Mouse (Mus musculus) olfactory bulb, adult 2 months (tissue): ENCODE measurements at regions not wholly inside any gene's neighbourhood (a gene's known extent, or its start where the extent isn't known, plus 50 kb on each side); places are given as distances from the start of the nearest gene placed in this dataset.

ENCODE experiments used
- H3K27ac ChIP-seq: fragments of 200-500 bp; 2 replicates; pipeline ENCODE4 v1.5.1; 2012; ENCODE audit warnings: low read depth, low read length; ENCODE audit not compliant: insufficient read depth
- H3K4me1 ChIP-seq: fragments of 200-500 bp; 2 replicates; pipeline ENCODE4 v1.6.1; 2012; ENCODE audit warnings: low read length; ENCODE audit not compliant: control insufficient read depth, insufficient read depth
- H3K4me3 ChIP-seq: fragments of 200-500 bp; 2 replicates; pipeline ENCODE4 v1.5.1; 2012; ENCODE audit warnings: mild to moderate bottlenecking, low read depth, low read length, moderate library complexity; ENCODE audit not compliant: insufficient read depth
- CTCF ChIP-seq: fragments of 200-500 bp; IDR thresholded peaks from 2 replicates; pipeline ENCODE4 v1.5.1; 2012; ENCODE audit warnings: low read depth, mild to moderate bottlenecking, low read length, moderate library complexity; ENCODE audit not compliant: insufficient read depth
- POLR2A ChIP-seq: fragments of 200-500 bp; IDR thresholded peaks from 2 replicates; pipeline ENCODE4 v1.6.1; 2012; ENCODE audit warnings: mild to moderate bottlenecking, low read depth, low read length, moderate library complexity; ENCODE audit not compliant: insufficient read depth
- WGBS: fragments of 180-500 bp; shearing (Covaris S2); methylation state at CpG from one replicate; pipeline ENCODE4 v1.1.7; 2018; 5-methylcytosine and 5-hydroxymethylcytosine counted together

DNA sequence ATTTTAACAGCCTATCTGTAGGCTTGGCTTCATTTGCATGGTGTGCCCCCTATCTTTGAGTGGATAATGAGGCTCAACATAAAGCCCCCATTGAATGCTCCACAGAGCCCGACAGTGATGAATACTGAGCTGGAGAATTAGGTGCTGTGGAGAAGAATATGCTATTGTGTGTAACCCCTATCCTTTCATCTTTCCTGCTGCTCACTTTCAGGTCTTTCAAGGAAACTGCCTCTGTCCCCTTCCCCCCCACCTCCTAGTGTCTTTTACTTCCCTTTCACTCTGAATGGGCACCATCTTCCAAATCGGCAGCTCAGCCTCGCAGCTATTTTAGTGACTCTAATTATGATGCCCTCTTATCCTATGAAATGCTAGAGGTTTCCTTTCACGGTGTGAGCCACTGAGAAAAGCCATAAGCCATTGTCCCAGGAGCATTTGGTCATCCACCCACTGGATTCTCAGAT lies 549.8 kb upstream of the Btbd3 start:
- Histone ChIP-seq H3K27ac (no peak overlapping the region), H3K4me3 (no peak overlapping the region), H3K4me1 (0 out of 2 replicates have a peak, but pooled peaks cover 4% of the 10 kb centered on the region)
- 19% methylated on average over 4 of the region's 4 CpGs for WGBS
- TF ChIP-seq CTCF (no peak), POLR2A (no peak)

GRCm38 (mm10) chr2:137705724-137706422 lies 550.5 kb upstream of the Btbd3 start:
- 23% methylated on average over 14 of the region's 14 CpGs for WGBS
- TF ChIP-seq POLR2A (no peak), CTCF (no peak)
- 0 out of 2 replicates have a peak, but pooled peaks cover 4% of the 10 kb centered on the region for H3K4me1 ChIP-seq
- 0 out of 2 replicates have a peak overlapping the region, but pooled peaks have one; percentile 14 for H3K4me3 ChIP-seq
- H3K27ac ChIP-seq: no peak overlapping the region

- H3K4me1 ChIP-seq: 0 out of 2 replicates have a peak, but pooled peaks cover 4% of the 10 kb centered on the region
- H3K4me3 ChIP-seq: no peak overlapping the region
- no peak for TF ChIP-seq POLR2A
- no peak for TF ChIP-seq CTCF
- H3K27ac ChIP-seq: no peak overlapping the region
- WGBS: 49% methylated on average over 12 of the region's 12 CpGs
Observed at GRCm38 (mm10) chr2:137704948-137705723, 551.2 kb upstream of the Btbd3 start.

DNA sequence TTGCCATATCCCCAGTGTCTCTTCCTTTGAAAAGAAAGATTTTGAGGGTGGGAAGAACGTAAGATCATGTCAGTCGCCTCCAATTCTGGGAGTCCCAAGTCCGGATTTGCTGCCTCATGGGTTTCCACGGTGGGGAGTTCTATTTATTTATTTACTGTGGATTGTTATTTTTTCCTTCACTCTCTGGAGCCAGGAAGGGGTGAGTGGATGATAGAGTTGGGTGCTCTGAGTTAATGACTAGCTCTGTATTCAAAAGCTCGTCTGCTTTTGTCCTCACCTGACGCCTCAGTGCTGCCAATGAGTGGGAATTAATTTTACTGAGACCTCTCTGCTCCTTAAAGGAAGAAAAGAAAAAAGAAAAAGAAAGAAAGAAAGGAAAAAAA lies 551.8 kb upstream of the Btbd3 start:
- 69% methylated on average over 6 of the region's 6 CpGs for WGBS
- no peak overlapping the region for H3K4me3 ChIP-seq
- 0 out of 2 replicates have a peak, but pooled peaks cover 4% of the 10 kb centered on the region for H3K4me1 ChIP-seq
- no peak for TF ChIP-seq POLR2A
- no peak for TF ChIP-seq CTCF
- no peak overlapping the region for H3K27ac ChIP-seq

- H3K27ac ChIP-seq: no peak overlapping the region
- 0 out of 2 replicates have a peak, but pooled peaks cover 4% of the 10 kb centered on the region for H3K4me1 ChIP-seq
- WGBS: 86% methylated on average over 3 of the region's 3 CpGs
- TF ChIP-seq POLR2A (no peak), CTCF (no peak)
- no peak overlapping the region for H3K4me3 ChIP-seq
Observed at GRCm38 (mm10) chr2:137704051-137704450, 552.3 kb upstream of the Btbd3 start.

DNA sequence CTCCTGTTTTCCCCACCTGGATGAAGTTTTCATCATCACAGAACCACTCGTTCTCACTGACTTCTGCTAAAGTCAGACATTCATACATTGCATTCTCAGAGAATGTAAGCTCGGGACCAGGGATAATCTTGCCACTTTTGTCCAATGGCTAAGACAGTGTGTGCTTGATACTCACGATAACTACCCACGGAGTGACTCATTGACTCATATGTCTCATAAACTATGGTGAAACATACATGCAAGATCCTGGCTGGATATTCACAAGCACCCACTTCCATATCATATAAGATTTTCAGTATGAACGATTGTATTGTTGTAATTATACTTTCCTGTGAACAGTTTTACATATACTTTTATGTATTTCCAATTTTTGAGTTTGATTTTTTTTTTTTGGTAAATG lies 560.5 kb upstream of the Btbd3 start:
- Histone ChIP-seq H3K27ac (no peak overlapping the region), H3K4me1 (no peaks in the 10 kb centered on the region), H3K4me3 (no peak overlapping the region)
- WGBS: 95% methylated on average over 5 of the region's 5 CpGs
- no peak for TF ChIP-seq CTCF
- no peak for TF ChIP-seq POLR2A

DNA sequence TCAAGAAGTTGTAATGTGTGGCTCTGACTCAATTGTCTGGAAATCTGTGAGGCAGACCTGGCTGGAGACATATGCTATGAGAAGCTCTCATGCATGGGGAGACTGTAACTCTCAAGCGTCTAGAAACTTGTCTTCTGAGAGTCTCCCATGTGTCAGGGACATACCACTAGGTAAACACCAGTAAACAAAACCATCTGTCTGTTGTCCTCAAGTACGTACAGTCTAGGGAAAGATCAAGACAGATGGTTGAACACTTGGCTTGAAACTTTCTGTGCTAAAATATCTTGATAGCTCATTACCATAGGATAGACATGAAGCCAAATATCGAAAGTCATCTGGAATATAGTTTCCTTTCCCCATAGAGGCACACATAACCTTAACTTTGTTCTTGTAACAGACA lies 562.3 kb upstream of the Btbd3 start:
- no peak overlapping the region for H3K4me3 ChIP-seq
- TF ChIP-seq CTCF: no peak
- no peak for TF ChIP-seq POLR2A
- 86% methylated on average over 3 of the region's 3 CpGs for WGBS
- H3K27ac ChIP-seq: no peak overlapping the region
- H3K4me1 ChIP-seq: no peaks in the 10 kb centered on the region

GRCm38 (mm10) chr2:137687208-137687607 lies 569.2 kb upstream of the Btbd3 start:
- Histone ChIP-seq H3K4me3 (no peak overlapping the region), H3K27ac (no peak overlapping the region), H3K4me1 (no peaks in the 10 kb centered on the region)
- 62% methylated on average over 11 of the region's 11 CpGs for WGBS
- TF ChIP-seq POLR2A (no peak), CTCF (no peak)

GRCm38 (mm10) chr2:137686735-137687134 lies 569.6 kb upstream of the Btbd3 start:
- TF ChIP-seq POLR2A: no peak
- TF ChIP-seq CTCF: no peak
- Histone ChIP-seq H3K27ac (no peak overlapping the region), H3K4me3 (no peak overlapping the region), H3K4me1 (no peaks in the 10 kb centered on the region)
- WGBS: 76% methylated on average over 4 of the region's 4 CpGs
